Mouse (Mus musculus) lung, adult 2 months (tissue): Measurements from ENCODE around the gene Kcne3.

Source experiments
- CTCF ChIP-seq: fragments of 200-500 bp; IDR thresholded peaks from 2 replicates; pipeline ENCODE4 v1.5.1; 2011; ENCODE audit warnings: mild to moderate bottlenecking, low read length, control low read depth; ENCODE audit not compliant: insufficient read depth
- POLR2A ChIP-seq: fragments of 200-500 bp; IDR thresholded peaks from 2 replicates; pipeline ENCODE4 v1.6.1; 2011; ENCODE audit warnings: low read depth, mild to moderate bottlenecking, control low read depth, low read length, borderline replicate concordance; ENCODE audit errors: extremely low read depth

DNA sequence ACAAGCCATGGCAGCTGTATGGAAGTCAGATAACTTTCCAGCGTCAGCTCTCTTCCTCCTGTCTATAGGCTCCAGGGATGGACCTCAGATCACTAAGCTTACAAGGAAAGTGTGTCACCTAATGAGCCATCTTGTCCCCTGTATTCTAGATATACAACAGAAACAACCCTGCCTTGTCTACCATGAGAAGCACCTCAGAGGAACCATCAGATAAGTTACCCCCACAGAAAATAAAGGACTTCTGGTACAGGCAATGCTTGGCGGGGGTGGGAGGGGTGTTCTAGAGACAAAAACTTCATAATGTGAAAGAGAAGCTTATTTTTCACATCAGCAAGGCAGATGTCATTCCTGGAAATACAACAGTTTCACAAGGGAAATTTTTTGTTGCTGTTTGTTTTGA is 29.8 kb downstream of the Kcne3 start:
- no peak for TF ChIP-seq CTCF
- TF ChIP-seq POLR2A, result no peak
